Mouse (Mus musculus) small intestine, adult 2 months (tissue): ENCODE data around the gene Ttc34.

Source experiments
- CTCF ChIP-seq: fragments of 200-500 bp; IDR thresholded peaks from 2 replicates; pipeline ENCODE4 v1.5.1; 2012; ENCODE audit warnings: low read depth, mild to moderate bottlenecking, control low read depth, inconsistent platforms, low read length, moderate library complexity, mixed read lengths; ENCODE audit not compliant: insufficient replicate concordance, insufficient read length; ENCODE audit errors: extremely low read depth
- POLR2A ChIP-seq: fragments of 200-500 bp; IDR thresholded peaks from 2 replicates; pipeline ENCODE4 v1.6.1; 2012; ENCODE audit warnings: low read depth, mild to moderate bottlenecking, control low read depth, inconsistent platforms, low read length, moderate library complexity

- peak; percentile 95; the same call in 1 of the 2 replicates for TF ChIP-seq CTCF
- peak; percentile 42; the same call in 1 of the 2 replicates for TF ChIP-seq POLR2A
These were observed 40.7 kb downstream of the Ttc34 start for GRCm38 (mm10) chr4:154877864-154878548.
